Mouse (Mus musculus) retina, adult 2 months (tissue): ENCODE results near the gene Pou2f2.

Source experiments
- DNase-seq: peaks from one replicate; pipeline ENCODE4 v3.0.0-alpha.2; 2012; ENCODE audit warnings: low read depth, low spot score

Gene Pou2f2

DNA sequence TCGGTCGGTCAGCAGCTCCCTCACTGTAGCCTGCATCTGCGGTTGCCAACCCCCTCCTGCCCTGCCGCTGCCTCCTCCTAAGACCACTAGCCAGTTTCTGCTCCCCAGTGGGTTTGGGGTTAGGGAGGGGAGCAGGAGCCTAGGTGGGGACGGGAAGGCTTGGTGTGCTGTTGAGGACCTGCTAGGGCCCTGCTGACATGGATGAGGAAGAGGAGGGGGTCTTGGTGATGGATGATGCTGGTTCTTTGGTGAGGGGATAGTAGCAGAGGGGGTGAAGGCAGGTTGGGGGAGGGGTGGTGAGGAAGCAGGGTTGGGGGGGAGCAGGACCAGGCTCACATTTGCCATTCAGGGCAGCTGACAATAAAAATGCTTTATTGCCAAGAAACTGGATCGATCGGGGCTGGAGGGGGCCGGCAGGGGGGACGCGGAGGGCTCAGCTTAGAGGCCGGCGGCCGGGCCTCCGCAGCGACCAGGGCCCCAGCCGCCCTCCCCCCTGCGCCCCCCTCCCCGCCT is 29.3 kb downstream of the Pou2f2 start:
- DNase-seq = no peak

- no peak for DNase-seq
These were observed 33.6 kb downstream of the Pou2f2 start for GRCm38 (mm10) chr7:25145896-25146295.

DNA sequence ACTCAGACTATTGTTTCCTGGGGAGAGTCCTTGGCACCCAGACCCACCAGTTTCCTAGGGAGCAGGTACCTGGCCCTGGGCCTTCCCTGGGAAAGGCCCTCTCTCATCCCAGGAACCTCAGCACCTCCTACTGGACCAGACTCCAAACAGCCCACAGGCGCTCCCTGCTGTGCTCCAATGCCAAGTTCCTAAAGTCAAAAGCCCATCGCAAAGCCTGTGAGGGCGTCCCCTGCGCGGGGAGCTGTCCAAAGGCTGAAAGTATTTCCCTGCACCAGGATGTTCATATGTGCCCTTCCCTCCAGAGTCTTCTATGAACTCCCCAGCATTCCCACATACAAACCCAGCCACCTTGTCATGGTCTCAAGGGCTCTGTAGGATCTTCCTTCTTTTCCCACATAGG is 37.8 kb downstream of the Pou2f2 start:
- no peak for DNase-seq

GRCm38 (mm10) chr7:25137553-25137952 is 42.0 kb downstream of the Pou2f2 start:
- no peak for DNase-seq

DNA sequence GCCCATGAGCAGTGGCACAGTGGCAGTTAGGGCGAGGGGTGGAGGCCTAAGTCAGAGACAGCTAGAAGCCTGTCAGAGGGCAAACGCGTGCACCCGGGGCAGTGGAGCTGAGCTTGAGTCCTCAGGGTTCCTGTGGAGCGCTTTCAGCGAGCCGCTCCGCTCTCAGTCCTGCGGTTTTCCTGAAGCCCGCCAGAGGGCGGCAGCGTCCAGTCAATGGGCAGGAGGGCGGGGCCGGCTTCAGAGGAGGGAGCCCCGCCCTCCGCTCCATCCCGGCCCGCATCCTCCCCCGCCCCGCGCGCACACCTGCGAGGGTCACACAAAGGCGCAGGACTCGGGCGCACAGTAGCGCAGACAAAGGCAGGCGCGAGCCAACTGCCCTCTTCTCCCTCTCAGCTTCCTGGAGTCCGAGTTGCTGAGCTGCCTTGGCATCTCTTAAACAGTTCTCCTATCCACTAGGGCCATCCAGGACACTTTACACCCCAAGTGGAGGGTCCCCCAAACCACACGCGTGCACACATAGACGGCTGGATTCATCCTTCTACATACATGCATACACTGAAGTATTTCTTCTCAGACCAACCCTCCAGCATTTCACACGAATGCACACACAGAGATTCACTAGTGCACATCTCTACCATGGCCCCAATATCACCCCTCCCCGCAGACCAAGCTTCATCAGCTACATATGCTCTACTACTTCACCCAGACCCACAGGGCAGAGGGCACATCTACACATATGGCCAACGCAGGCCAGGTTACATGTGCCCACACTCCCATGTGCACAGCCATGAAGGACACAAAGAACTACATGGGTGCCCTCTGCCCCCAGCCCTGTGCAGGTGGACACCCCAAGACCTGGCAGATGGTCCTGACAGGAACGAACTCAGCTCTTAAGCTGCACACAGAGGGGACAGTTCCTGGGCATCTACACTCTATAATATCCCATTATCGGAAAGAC is 46.2 kb downstream of the Pou2f2 start:
- DNase-seq = peak; percentile 71

- no peak for DNase-seq
These were observed 47.1 kb downstream of the Pou2f2 start for GRCm38 (mm10) chr7:25132318-25132960.

DNA sequence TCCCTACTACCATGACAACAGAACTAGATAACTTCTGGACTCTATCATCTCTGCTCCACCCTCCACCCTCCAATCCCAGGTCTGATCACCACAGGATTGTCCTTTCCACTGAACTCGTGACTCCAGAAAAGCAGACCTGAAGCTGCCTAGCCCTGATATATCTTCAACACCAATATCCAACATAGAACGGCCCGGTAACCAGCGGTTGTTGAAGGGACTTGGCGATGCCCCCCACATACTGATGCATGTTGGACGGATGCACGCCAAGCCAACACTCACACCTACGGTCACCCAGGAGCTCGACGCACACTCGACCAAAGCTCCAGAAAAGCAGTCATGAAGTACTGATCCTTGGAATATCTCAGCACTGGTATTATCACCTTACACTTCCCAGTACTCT is 48.3 kb downstream of the Pou2f2 start:
- no peak for DNase-seq

- no peak for DNase-seq
These were observed 49.0 kb downstream of the Pou2f2 start for GRCm38 (mm10) chr7:25130565-25130964.

DNA sequence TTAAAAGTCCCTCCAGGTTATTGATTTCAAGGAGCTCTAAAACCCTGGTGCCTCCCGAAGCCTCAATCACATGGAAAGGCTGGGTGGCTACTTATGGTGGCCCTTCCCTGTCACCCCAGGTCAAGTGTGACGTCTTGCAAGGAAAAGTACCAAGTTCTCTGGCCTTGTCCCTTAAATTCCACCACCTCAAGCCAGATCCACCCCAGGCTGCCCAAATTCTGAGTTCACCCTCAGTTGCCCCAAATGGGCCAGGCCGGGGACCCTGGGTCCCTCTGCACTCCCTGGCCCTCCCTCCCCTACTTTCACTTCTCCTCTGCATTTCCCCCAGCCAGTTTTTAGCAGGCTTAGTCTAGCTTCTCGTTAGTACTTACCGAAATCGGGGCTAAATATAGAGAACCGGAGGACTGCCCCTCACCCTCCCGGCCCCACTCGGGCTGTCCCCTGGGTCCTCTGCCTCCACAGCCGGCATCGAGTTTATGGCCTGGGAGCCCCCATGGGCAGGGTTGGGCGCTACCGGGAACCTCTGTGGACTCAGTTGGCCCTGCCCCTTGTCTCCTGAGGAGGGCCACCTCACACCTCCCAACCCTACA is 50.0 kb downstream of the Pou2f2 start:
- no peak for DNase-seq

DNA sequence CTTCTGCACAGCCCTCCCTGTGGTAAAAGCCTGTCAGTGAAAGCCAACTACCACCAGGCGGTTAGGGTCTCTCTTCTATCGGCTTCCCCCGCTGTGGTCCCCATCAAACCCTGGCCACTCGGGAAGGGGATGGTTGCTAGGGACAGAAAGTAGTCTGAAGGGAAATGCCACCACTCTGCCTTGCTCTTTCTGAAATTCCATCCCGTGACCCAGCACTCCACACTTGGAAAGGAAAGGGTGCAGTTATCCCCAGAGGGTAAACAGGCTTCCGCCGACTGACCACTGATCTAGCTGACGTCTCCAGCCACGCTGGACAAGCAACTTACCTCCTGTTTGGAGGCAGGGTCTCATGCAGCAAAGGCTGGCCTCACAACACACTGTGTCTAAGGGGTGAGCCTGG is 51.6 kb downstream of the Pou2f2 start:
- no peak for DNase-seq

DNA sequence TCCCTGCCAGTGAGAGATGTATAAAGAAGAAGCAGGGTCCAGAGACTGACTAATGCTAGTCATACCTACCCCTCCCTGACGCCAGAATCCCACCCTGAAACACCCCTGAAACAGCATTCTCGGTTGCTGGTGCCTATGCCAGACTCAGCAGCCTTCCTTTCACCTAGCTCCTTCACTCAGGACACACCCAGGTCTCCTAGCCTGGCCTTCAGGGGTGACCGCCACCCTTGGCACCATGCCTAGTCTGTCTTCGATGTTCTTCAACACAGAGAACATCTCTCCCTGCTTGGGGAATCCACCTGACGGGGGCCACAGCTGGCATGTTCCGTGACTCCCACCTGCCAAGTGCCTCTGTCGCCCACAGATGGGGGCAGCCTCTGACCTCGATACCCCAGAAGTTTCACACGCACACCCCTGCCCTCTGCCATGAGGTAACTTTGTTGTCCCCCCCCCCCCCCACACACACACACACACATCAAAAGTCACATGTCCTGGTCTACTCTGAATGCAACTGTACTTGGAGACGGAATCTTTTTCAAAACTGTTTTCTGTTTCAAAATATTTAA is 53.7 kb downstream of the Pou2f2 start:
- no peak for DNase-seq

GRCm38 (mm10) chr7:25121240-25121786 is 58.2 kb downstream of the Pou2f2 start:
- no peak for DNase-seq

GRCm38 (mm10) chr7:25120061-25120834 is 59.3 kb downstream of the Pou2f2 start:
- no peak for DNase-seq

GRCm38 (mm10) chr7:25112956-25113603 is 66.4 kb downstream of the Pou2f2 start:
- DNase-seq = no peak

GRCm38 (mm10) chr7:25112178-25112955 is 67.2 kb downstream of the Pou2f2 start:
- no peak for DNase-seq

DNA sequence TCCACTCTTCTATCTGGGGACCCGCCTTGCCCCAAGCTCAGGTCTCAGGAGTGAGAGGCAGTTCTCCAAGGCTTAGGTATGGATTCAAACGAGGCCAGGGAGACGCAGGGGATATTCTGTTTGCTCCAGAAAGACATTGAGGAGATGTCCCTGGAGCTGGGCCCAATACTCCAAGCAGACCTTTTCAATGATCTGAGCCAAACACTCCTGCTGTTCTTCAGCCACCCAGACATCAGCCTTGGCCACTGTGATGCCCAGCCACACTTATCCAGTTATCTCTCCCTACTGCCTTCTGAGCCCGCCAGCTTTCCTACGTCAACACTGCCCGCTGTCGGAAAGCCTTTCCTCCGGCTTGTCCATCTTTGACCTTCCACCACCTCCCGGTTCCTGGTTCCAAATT is 69.2 kb downstream of the Pou2f2 start:
- no peak for DNase-seq

- no peak for DNase-seq
These were observed 70.2 kb downstream of the Pou2f2 start for GRCm38 (mm10) chr7:25109355-25109754.

DNA sequence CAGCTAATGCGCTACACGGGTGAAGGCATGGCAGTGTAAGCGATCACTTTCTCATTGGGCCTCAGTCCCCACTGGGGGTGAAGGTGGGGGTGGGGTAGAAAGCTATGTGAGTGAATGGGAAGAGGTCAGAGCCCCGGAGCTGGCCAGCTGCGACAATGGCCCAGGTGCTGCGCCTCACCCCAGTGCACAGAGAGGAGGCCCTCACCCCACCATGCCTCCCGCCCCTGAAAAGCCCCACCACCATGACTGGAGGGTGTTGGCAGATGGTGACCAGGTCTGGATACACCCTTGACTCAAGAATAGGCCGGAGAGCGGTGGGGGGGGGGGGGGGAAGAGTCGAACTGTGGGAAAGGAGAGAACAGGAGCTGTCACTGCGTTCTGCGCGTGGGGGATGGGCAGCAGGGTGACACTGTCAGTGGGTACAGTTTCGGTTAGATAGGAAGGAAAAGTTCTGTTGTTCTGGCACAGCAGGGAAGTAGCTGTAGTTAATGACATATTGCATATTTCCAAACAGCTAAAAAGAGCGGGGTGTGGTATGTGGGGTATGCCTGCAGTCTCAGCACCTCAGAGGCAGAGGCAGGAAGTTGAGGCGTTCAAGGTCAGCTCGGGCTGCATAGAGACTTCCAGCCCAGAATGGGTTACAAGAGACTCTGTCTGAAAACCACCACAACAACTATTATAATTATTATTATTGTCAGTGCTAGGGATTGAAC is 72.6 kb downstream of the Pou2f2 start:
- DNase-seq = no peak
